In the genomic region with DNA sequence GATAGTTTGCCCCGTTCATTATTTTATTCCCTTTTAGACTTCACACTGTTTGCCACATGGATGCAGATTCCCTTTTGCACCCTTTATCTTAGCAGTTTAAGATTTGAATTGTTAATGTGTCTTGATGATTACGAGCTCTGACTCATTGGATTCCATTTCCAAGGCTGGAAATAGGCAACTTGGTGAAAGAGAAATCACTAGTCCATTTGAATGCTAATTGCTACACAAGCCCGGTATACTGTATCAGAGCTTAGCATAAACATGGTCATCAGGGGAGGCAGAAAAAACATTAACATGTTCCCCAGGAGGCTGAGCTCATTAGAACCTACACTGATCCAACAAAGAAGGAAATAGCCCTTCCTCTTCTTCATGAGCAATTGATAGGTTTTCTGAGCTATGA, we compare ENCODE assay signal across 25 mouse cellular contexts.
DNase-seq lines count a peak whose midpoint lies in the region; ATAC-seq and TF ChIP-seq lines count a peak whose summit lies in the region.
"Had no signal": no experiment of that assay in that cellular context is flagged by ENCODE, and none has a peak within 500 bp of the region (broad histone marks: within the 10 kb centered on the region; RNA-seq: fewer than 3 reads in every experiment).

No protein-coding gene starts in this region.

- WGBS in forebrain, embryonic 13.5 days, result 20% methylated on average over 3 of the region's 3 CpGs
- WGBS in forebrain, embryonic 10.5 days, result 70% methylated on average over 3 of the region's 3 CpGs
- 40% methylated on average over 3 of the region's 3 CpGs for WGBS in midbrain, embryonic 13.5 days
- whole genome bisulfite sequencing in midbrain, postnatal 0 days, result 34% methylated on average over 3 of the region's 3 CpGs

- H3K4me1 ChIP-seq in forebrain, embryonic 13.5 days, result peaks cover 24% of the 10 kb centered on the region
- peaks cover 9% of the 10 kb centered on the region for H3K4me1 ChIP-seq in forebrain, embryonic 10.5 days
- H3K4me1 ChIP-seq in midbrain, embryonic 13.5 days (replicated peaks), result peaks cover 6% of the 10 kb centered on the region; the same call in 1 of the 2 replicates
- H3K4me1 ChIP-seq in midbrain, postnatal 0 days (ENCODE audit: insufficient read depth, low read length), result no peaks in the 10 kb centered on the region
- H3K4me1 ChIP-seq: heart, embryonic 10.5 days; heart, embryonic 13.5 days; intestine, embryonic 15.5 days had no signal

- ATAC-seq in forebrain, embryonic 13.5 days, result peak; percentile 80
- 0 out of 2 replicates have a peak, but pooled peaks have one; percentile 30 for ATAC-seq in midbrain, embryonic 13.5 days
- ATAC-seq in midbrain, postnatal 0 days (ENCODE audit: low FRiP score), result no peak
- no peak for ATAC-seq in frontal cortex, adult (ENCODE audit: low TSS enrichment)
- ATAC-seq: hindbrain, embryonic 16.5 days; intestine, embryonic 15.5 days had no signal

- H3K27ac ChIP-seq in forebrain, embryonic 13.5 days, result no peak overlapping the region
- H3K27ac ChIP-seq in forebrain, embryonic 10.5 days, result no peak overlapping the region
- H3K27ac ChIP-seq in midbrain, embryonic 13.5 days, result no peak overlapping the region
- no peak overlapping the region for H3K27ac ChIP-seq in midbrain, postnatal 0 days (ENCODE audit: low read depth, low read length)
- H3K27ac ChIP-seq: heart, adult 2 months; heart, embryonic 10.5 days; heart, embryonic 13.5 days; intestine, embryonic 15.5 days had no signal

- TF ChIP-seq CTCF in midbrain, postnatal 0 days (IDR thresholded peaks at IDR 0.05), result no peak
- no peak for TF ChIP-seq CTCF in brain, embryonic 14.5 days (IDR thresholded peaks at IDR 0.05; ENCODE audit: borderline replicate concordance, extremely low read depth, insufficient read depth, insufficient read length)

- no peak for DNase-seq in forebrain, embryonic 10.5 days (ENCODE audit: extremely low spot score, low spot score)
- DNase-seq in midbrain, postnatal 0 days (ENCODE audit: low spot score), result no peak
- peak; percentile 79 for DNase-seq in brain, embryonic 14.5 days (ENCODE audit: low read depth)
- DNase-seq in testis, postnatal 14 days (ENCODE audit: low spot score), result no peak
- DNase-seq: adrenal gland, postnatal 14 days; B cell, adult 2 months; cerebellum, adult 18-20 months; cerebellum, adult 9-10 months; cerebellum, postnatal 14 days; gastrocnemius, postnatal 10 days; gastrocnemius, postnatal 36 days; heart, adult 2 months; heart, postnatal 14 days; heart, postnatal 4 days; kidney, adult 11 months; kidney, adult 8-10 months had no signal

- no peak overlapping the region for H3K9ac ChIP-seq in forebrain, embryonic 13.5 days
- H3K9ac ChIP-seq in midbrain, embryonic 13.5 days (replicated peaks), result no peak overlapping the region
- H3K9ac ChIP-seq in midbrain, postnatal 0 days (replicated peaks; ENCODE audit: low read length, poor library complexity, severe bottlenecking), result no peak overlapping the region
- H3K9ac ChIP-seq: heart, embryonic 13.5 days; intestine, embryonic 15.5 days had no signal

- H3K27me3 ChIP-seq in forebrain, embryonic 13.5 days, result no peaks in the 10 kb centered on the region
- H3K27me3 ChIP-seq in forebrain, embryonic 10.5 days (ENCODE audit: poor library complexity, severe bottlenecking), result no peaks in the 10 kb centered on the region
- H3K27me3 ChIP-seq in midbrain, embryonic 13.5 days, result no peaks in the 10 kb centered on the region
- no peaks in the 10 kb centered on the region for H3K27me3 ChIP-seq in midbrain, postnatal 0 days (ENCODE audit: insufficient read depth, low read length)
- H3K27me3 ChIP-seq: CH12.LX; heart, embryonic 13.5 days; intestine, embryonic 15.5 days had no signal

- H3K4me2 ChIP-seq in forebrain, embryonic 13.5 days, result no peak overlapping the region
- H3K4me2 ChIP-seq in midbrain, embryonic 13.5 days (replicated peaks), result no peak overlapping the region
- H3K4me2 ChIP-seq in midbrain, postnatal 0 days (ENCODE audit: low read depth, low read length, poor library complexity, severe bottlenecking), result no peak overlapping the region
- H3K4me2 ChIP-seq: heart, embryonic 13.5 days; intestine, embryonic 15.5 days had no signal

- no peak overlapping the region for H3K4me3 ChIP-seq in forebrain, embryonic 13.5 days
- no peak overlapping the region for H3K4me3 ChIP-seq in forebrain, embryonic 10.5 days
- no peak overlapping the region for H3K4me3 ChIP-seq in midbrain, embryonic 13.5 days (replicated peaks)
- no peak overlapping the region for H3K4me3 ChIP-seq in midbrain, postnatal 0 days (ENCODE audit: low read depth, low read length)
- H3K4me3 ChIP-seq: heart, adult 2 months; heart, embryonic 10.5 days; heart, embryonic 13.5 days; intestine, embryonic 15.5 days had no signal

- no peak for TF ChIP-seq POLR2A in brain, embryonic 14.5 days (IDR thresholded peaks at IDR 0.05; ENCODE audit: borderline replicate concordance, extremely low read depth, insufficient read depth, insufficient read length, poor library complexity, severe bottlenecking)

- no peaks in the 10 kb centered on the region for H3K9me3 ChIP-seq in forebrain, embryonic 13.5 days (replicated peaks)
- H3K9me3 ChIP-seq in forebrain, embryonic 10.5 days, result no peaks in the 10 kb centered on the region
- H3K9me3 ChIP-seq in midbrain, embryonic 13.5 days, result no peaks in the 10 kb centered on the region
- H3K9me3 ChIP-seq in midbrain, postnatal 0 days (ENCODE audit: low read length), result no peaks in the 10 kb centered on the region
- H3K9me3 ChIP-seq: heart, embryonic 10.5 days; heart, embryonic 13.5 days; intestine, embryonic 15.5 days had no signal

- no peaks in the 10 kb centered on the region for H3K36me3 ChIP-seq in forebrain, embryonic 13.5 days (ENCODE audit: poor library complexity, severe bottlenecking)
- no peaks in the 10 kb centered on the region for H3K36me3 ChIP-seq in forebrain, embryonic 10.5 days (replicated peaks)
- H3K36me3 ChIP-seq in midbrain, embryonic 13.5 days, result no peaks in the 10 kb centered on the region
- no peaks in the 10 kb centered on the region for H3K36me3 ChIP-seq in midbrain, postnatal 0 days (ENCODE audit: insufficient read depth, low read length)
- H3K36me3 ChIP-seq: G1E; heart, embryonic 10.5 days; heart, embryonic 13.5 days; intestine, embryonic 15.5 days had no signal

Comparison
In these comparisons a context has a peak if more than half of its experiments do, and no peak if none do; other contexts are left out.
1. ATAC-seq: peak in forebrain, embryonic 13.5 days (single experiment) and midbrain, embryonic 13.5 days (single experiment); none in midbrain, postnatal 0 days (single experiment) and frontal cortex, adult (single experiment).